Mouse (Mus musculus) forebrain, embryonic 11.5 days (tissue): ENCODE measurements at regions not wholly inside any gene's neighbourhood (a gene's known extent, or its start where the extent isn't known, plus 50 kb on each side); places are given as distances from the start of the nearest gene placed in this dataset.

ENCODE experiments used
- ATAC-seq: fragments of 200-750 bp; cut with Nextera tagmentation; replicated peaks from 2 replicates; pipeline ENCODE4 v1.8.0; 2017; ENCODE audit warnings: moderate TSS enrichment; ENCODE audit not compliant: low FRiP score
- DNase-seq: peaks from one replicate; pipeline ENCODE4 v3.0.0-alpha.2; 2017; ENCODE audit warnings: low spot score
- H3K27ac ChIP-seq: fragments of 300-500 bp; sonication (generic); 2 replicates; pipeline ENCODE4 v1.5.1; 2014; ENCODE audit warnings: low read depth, low read length
- H3K27me3 ChIP-seq: fragments of 300-500 bp; sonication (generic); 2 replicates; pipeline ENCODE4 v1.6.1; 2014; ENCODE audit warnings: mild to moderate bottlenecking, low read length, mixed read lengths; ENCODE audit not compliant: control insufficient read depth, insufficient read depth
- H3K36me3 ChIP-seq: fragments of 300-500 bp; sonication (generic); 2 replicates; pipeline ENCODE4 v1.6.1; 2014; ENCODE audit warnings: mild to moderate bottlenecking, low read length, moderate library complexity, mixed read lengths; ENCODE audit not compliant: control insufficient read depth, insufficient read depth
- H3K4me1 ChIP-seq: fragments of 300-500 bp; sonication (generic); replicated peaks from 2 replicates; pipeline ENCODE4 v1.6.1; 2014; ENCODE audit warnings: low read length, mixed read lengths; ENCODE audit not compliant: control insufficient read depth, insufficient read depth
- H3K4me2 ChIP-seq: fragments of 300-500 bp; sonication (generic); 2 replicates; pipeline ENCODE4 v1.6.1; 2014; ENCODE audit warnings: low read depth, mild to moderate bottlenecking, low read length, moderate library complexity, mixed read lengths; ENCODE audit not compliant: severe bottlenecking
- H3K4me3 ChIP-seq: fragments of 300-500 bp; sonication (generic); 2 replicates; pipeline ENCODE4 v1.5.1; 2014; ENCODE audit warnings: low read depth, low read length
- H3K9ac ChIP-seq: fragments of 300-500 bp; sonication (generic); 2 replicates; pipeline ENCODE4 v1.6.1; 2014; ENCODE audit warnings: low read length
- H3K9me3 ChIP-seq: fragments of 300-500 bp; sonication (generic); 2 replicates; pipeline ENCODE4 v1.6.1; 2016; ENCODE audit warnings: low read length, mixed read lengths; ENCODE audit not compliant: control insufficient read depth
- WGBS: fragments of 180-500 bp; shearing (Covaris S2); extraction: QIAGEN DNeasy Blood & Tissue Kit; methylation state at CpG from one replicate; pipeline ENCODE4 v1.1.7; 2014; 5-methylcytosine and 5-hydroxymethylcytosine counted together

DNA sequence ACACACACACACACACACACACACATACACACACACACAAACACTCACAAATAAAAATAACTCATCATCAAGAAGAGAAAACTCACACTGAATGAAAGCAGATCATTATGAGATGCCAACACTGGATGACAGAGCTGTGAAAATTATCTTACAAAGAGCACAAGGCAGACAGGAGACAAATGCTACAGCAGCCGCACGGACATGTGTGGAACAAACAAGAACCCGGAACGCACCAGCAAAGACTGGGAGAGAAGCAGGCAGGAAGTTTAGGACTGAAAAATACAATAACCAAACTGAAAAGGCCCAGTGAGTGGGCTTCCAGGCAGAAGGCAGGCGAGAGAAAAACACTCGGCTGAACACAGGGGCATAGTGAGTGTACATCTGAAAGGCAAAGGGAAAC is 148.2 kb downstream of the Rplp1 start:
- Histone ChIP-seq H3K4me3 (no peak overlapping the region), H3K27ac (no peak overlapping the region), H3K36me3 (no peaks in the 10 kb centered on the region), H3K4me1 (no peaks in the 10 kb centered on the region), H3K9ac (no peak overlapping the region), H3K9me3 (no peaks in the 10 kb centered on the region), H3K27me3 (no peaks in the 10 kb centered on the region), H3K4me2 (no peak overlapping the region)
- DNase-seq (no peak), ATAC-seq (no peak)
- WGBS: 83% methylated on average over 6 of the region's 6 CpGs

- H3K27ac ChIP-seq: no peak overlapping the region
- no peaks in the 10 kb centered on the region for H3K4me1 ChIP-seq
- H3K36me3 ChIP-seq: no peaks in the 10 kb centered on the region
- WGBS: 53% methylated on average over 5 of the region's 5 CpGs
- no peaks in the 10 kb centered on the region for H3K9me3 ChIP-seq
- H3K27me3 ChIP-seq: no peaks in the 10 kb centered on the region
- no peak overlapping the region for H3K9ac ChIP-seq
- no peak overlapping the region for H3K4me2 ChIP-seq
- H3K4me3 ChIP-seq: no peak overlapping the region
- ATAC-seq (no peak), DNase-seq (no peak)
Observed at GRCm38 (mm10) chr9:61765366-61765765, 149.0 kb downstream of the Rplp1 start.

- Histone ChIP-seq H3K4me2 (no peak overlapping the region), H3K9me3 (no peaks in the 10 kb centered on the region), H3K4me1 (peaks cover 6% of the 10 kb centered on the region; the same call in 1 of the 2 replicates), H3K4me3 (no peak overlapping the region), H3K36me3 (no peaks in the 10 kb centered on the region), H3K27ac (no peak overlapping the region), H3K27me3 (no peaks in the 10 kb centered on the region), H3K9ac (no peak overlapping the region)
- no peak for ATAC-seq
- DNase-seq: no peak
- WGBS: 91% methylated on average over 3 of the region's 3 CpGs
Observed at GRCm38 (mm10) chr9:61757806-61758205, 156.5 kb downstream of the Rplp1 start.

- no peak overlapping the region for H3K9ac ChIP-seq
- 77% methylated on average over 24 of the region's 24 CpGs for WGBS
- H3K9me3 ChIP-seq: no peaks in the 10 kb centered on the region
- no peak overlapping the region for H3K27ac ChIP-seq
- no peaks in the 10 kb centered on the region for H3K36me3 ChIP-seq
- no peak overlapping the region for H3K4me2 ChIP-seq
- peak; percentile 55 for DNase-seq
- H3K4me3 ChIP-seq: no peak overlapping the region
- H3K27me3 ChIP-seq: no peaks in the 10 kb centered on the region
- H3K4me1 ChIP-seq: peaks cover 6% of the 10 kb centered on the region; the same call in 1 of the 2 replicates
- no peak; the same call in 1 of the 2 replicates for ATAC-seq
Observed at GRCm38 (mm10) chr9:61756801-61757342, 157.5 kb downstream of the Rplp1 start.

- no peaks in the 10 kb centered on the region for H3K27me3 ChIP-seq
- H3K4me2 ChIP-seq: no peak overlapping the region
- ATAC-seq (0 out of 2 replicates have a peak, but pooled peaks have one; percentile 18), DNase-seq (no peak)
- no peaks in the 10 kb centered on the region for H3K36me3 ChIP-seq
- WGBS: 72% methylated on average over 15 of the region's 15 CpGs
- no peak overlapping the region for H3K4me3 ChIP-seq
- no peak overlapping the region for H3K27ac ChIP-seq
- no peak overlapping the region for H3K9ac ChIP-seq
- no peaks in the 10 kb centered on the region for H3K9me3 ChIP-seq
- H3K4me1 ChIP-seq: peaks cover 6% of the 10 kb centered on the region; the same call in 1 of the 2 replicates
Observed at GRCm38 (mm10) chr9:61756224-61756800, 158.0 kb downstream of the Rplp1 start.

DNA sequence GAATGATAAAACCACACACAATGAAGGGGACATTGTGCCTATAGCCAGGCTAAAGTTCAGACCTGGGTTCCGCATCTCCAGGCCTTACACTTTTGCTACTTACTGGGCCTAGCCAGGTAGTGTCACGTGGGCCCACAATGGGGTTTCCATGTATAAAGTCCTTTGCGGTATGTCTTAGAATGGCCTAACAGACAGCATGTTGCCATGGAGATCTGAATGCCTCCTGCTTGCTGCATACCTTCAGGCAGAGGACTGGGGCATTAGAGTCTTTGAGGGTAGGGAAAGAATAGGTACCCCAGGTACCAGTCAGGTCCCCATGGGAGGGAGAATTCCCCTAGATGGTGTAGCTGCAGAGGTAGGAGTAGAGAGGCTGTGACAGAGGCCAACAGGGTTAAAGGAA is 159.0 kb downstream of the Rplp1 start:
- 83% methylated on average over 3 of the region's 3 CpGs for whole genome bisulfite sequencing
- DNase-seq: no peak
- Histone ChIP-seq H3K9me3 (no peaks in the 10 kb centered on the region), H3K27ac (no peak overlapping the region), H3K4me2 (no peak overlapping the region), H3K36me3 (no peaks in the 10 kb centered on the region), H3K27me3 (no peaks in the 10 kb centered on the region), H3K4me1 (peaks cover 6% of the 10 kb centered on the region; the same call in 1 of the 2 replicates), H3K9ac (no peak overlapping the region), H3K4me3 (no peak overlapping the region)
- ATAC-seq: no peak

- no peak for ATAC-seq
- no peak overlapping the region for H3K4me2 ChIP-seq
Observed at GRCm38 (mm10) chr9:61753795-61754194, 160.5 kb downstream of the Rplp1 start.

DNA sequence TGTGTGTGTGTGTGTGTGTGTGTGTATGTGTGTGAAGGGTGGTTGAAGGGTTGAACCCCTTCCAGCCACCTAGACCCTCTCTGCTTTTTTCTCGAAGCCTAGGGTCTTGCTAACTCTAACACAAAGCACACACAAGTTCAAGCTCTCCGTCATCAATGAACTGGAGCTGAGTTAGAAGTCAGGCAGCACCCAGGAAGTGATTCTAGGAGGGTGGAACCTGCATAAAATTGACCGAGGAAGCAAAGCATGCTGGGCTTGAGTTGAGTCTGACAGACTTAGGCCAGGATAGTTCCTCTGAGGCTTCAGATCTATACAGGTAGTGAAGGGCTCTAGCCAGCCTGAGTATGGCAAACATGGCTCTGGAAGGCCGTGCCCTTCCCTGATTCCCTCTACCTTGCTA is 165.1 kb downstream of the Rplp1 start:
- WGBS: 84% methylated on average over 4 of the region's 4 CpGs
- H3K9ac ChIP-seq: no peak overlapping the region

More at GRCm38 (mm10) chr9:61753795-61754194, 160.5 kb downstream of the Rplp1 start:
- Histone ChIP-seq H3K9me3 (no peaks in the 10 kb centered on the region), H3K9ac (0 out of 2 replicates have a peak overlapping the region, but pooled peaks have one; percentile 2), H3K4me3 (no peak overlapping the region), H3K36me3 (no peaks in the 10 kb centered on the region), H3K27ac (no peak overlapping the region), H3K27me3 (no peaks in the 10 kb centered on the region), H3K4me1 (peaks cover 6% of the 10 kb centered on the region; the same call in 1 of the 2 replicates)
- peak; percentile 53 for DNase-seq
- 34% methylated on average over 10 of the region's 10 CpGs for WGBS

GRCm38 (mm10) chr9:61748416-61748815 is 165.9 kb downstream of the Rplp1 start:
- Histone ChIP-seq H3K27me3 (no peaks in the 10 kb centered on the region), H3K27ac (no peak overlapping the region), H3K4me1 (no peaks in the 10 kb centered on the region; the same call in 1 of the 2 replicates), H3K9me3 (no peaks in the 10 kb centered on the region), H3K4me3 (no peak overlapping the region), H3K4me2 (no peak overlapping the region), H3K36me3 (no peaks in the 10 kb centered on the region), H3K9ac (no peak overlapping the region)
- no peak for ATAC-seq
- DNase-seq: no peak

More for the DNA sequence above, 165.1 kb downstream of the Rplp1 start:
- ATAC-seq (no peak), DNase-seq (no peak)
- Histone ChIP-seq H3K9me3 (no peaks in the 10 kb centered on the region), H3K4me1 (peaks cover 6% of the 10 kb centered on the region; the same call in 1 of the 2 replicates), H3K27ac (no peak overlapping the region), H3K27me3 (no peaks in the 10 kb centered on the region), H3K36me3 (no peaks in the 10 kb centered on the region), H3K4me2 (no peak overlapping the region), H3K4me3 (no peak overlapping the region)
